Mouse (Mus musculus) bone marrow, adult 2 months (tissue): ENCODE data around the gene Hmga1.

Experiments
- CTCF ChIP-seq: fragments of 200-500 bp; IDR thresholded peaks from 2 replicates; pipeline ENCODE4 v1.5.1; 2011; ENCODE audit warnings: low read length, control low read depth; ENCODE audit not compliant: control insufficient read depth, insufficient read depth
- POLR2A ChIP-seq: fragments of 200-500 bp; IDR thresholded peaks from 2 replicates; pipeline ENCODE4 v1.6.1; 2011; ENCODE audit warnings: low read depth, mild to moderate bottlenecking, control low read depth, low read length, borderline replicate concordance; ENCODE audit not compliant: control insufficient read depth

GRCm38 (mm10) chr17:27609576-27609975, 53.3 kb downstream of the Hmga1 start:
- TF ChIP-seq CTCF (no peak), POLR2A (no peak)
